Comparison of ENCODE assay signal across 20 mouse cellular contexts in genomic region chr17:63284074-63284473, GRCm38 (mm10).
DNase-seq lines count a peak whose midpoint lies in the region; ATAC-seq and TF ChIP-seq lines count a peak whose summit lies in the region.
"Had no signal": no experiment of that assay in that cellular context is flagged by ENCODE, and none has a peak within 500 bp of the region (broad histone marks: within the 10 kb centered on the region; RNA-seq: fewer than 3 reads in every experiment).

No protein-coding gene starts in this region.

- peaks cover 4 to 8% of the 10 kb centered on the region in 2 experiments for H3K4me1 ChIP-seq in liver, embryonic 14.5 days (replicated peaks; ENCODE audit: control insufficient read depth in 2 of 2, insufficient read depth in 2 of 2, low read length in 1 of 2)

- peak; percentile 13 for DNase-seq in CD4-positive helper T cell, adult 2 months (ENCODE audit: low read depth, low spot score)
- DNase-seq in MEL-GATA-1-ER (ENCODE audit: extremely low read depth, low read depth) = peak; percentile 9
- DNase-seq in liver, embryonic 14.5 days (ENCODE audit: low read depth in 3 of 3, low spot score in 3 of 3) = no peak
- DNase-seq in neural tube, embryonic 10.5 days (ENCODE audit: extremely low spot score, low spot score) = no peak
- no peak for DNase-seq in adrenal gland, adult 18-20 months (ENCODE audit: low spot score in 2 of 2)
- DNase-seq in adrenal gland, adult 2 months = no peak
- DNase-seq: adrenal gland, postnatal 10 days; B cell, adult 2 months; cerebellum, adult 2 months; cerebellum, postnatal 25 days; gastrocnemius, postnatal 10 days; heart, adult 18-20 months; heart, postnatal 10 days had no signal

- WGBS in liver, embryonic 14.5 days (ENCODE audit: insufficient replicate concordance) = 16% methylated on average over 4 of the region's 4 CpGs

- H3K4me2 ChIP-seq in liver, embryonic 14.5 days (ENCODE audit: low read depth) = no peak overlapping the region
- H3K4me2 ChIP-seq: embryonic facial prominence, embryonic 13.5 days; forebrain, embryonic 12.5 days; hindbrain, embryonic 13.5 days had no signal

- ATAC-seq in liver, embryonic 14.5 days (ENCODE audit: insufficient read depth) = peak; percentile 58; the same call in 1 of the 2 replicates
- peak; percentile 92 for ATAC-seq in megakaryocyte-erythroid progenitor cell, adult 5-6 weeks (replicated peaks; ENCODE audit: low FRiP score, low TSS enrichment, poor library complexity, severe bottlenecking)
- ATAC-seq: forebrain, embryonic 16.5 days; hindbrain, postnatal 0 days had no signal

- no peak overlapping the region for H3K4me3 ChIP-seq in liver, embryonic 14.5 days (ENCODE audit: insufficient read depth in 1 of 2, low read depth in 2 of 2, low read length in 2 of 2)
- H3K4me3 ChIP-seq: embryonic facial prominence, embryonic 13.5 days; forebrain, embryonic 12.5 days; heart, embryonic 10.5 days; hindbrain, embryonic 13.5 days had no signal

- TF ChIP-seq EP300 in liver, embryonic 14.5 days (IDR thresholded peaks at IDR 0.05; ENCODE audit: low read depth) = 0 out of 2 replicates have a peak, but pooled peaks have one; percentile 25

- no peaks in the 10 kb centered on the region for H3K27me3 ChIP-seq in liver, embryonic 14.5 days (ENCODE audit: control insufficient read depth, insufficient read depth, low read length)
- H3K27me3 ChIP-seq: embryonic facial prominence, embryonic 13.5 days; hindbrain, embryonic 13.5 days had no signal

- H3K27ac ChIP-seq in liver, embryonic 14.5 days = no peak overlapping the region
- H3K27ac ChIP-seq: embryonic facial prominence, embryonic 13.5 days; forebrain, embryonic 12.5 days; heart, embryonic 10.5 days; hindbrain, embryonic 13.5 days; hindbrain, postnatal 0 days had no signal

- H3K36me3 ChIP-seq in liver, embryonic 14.5 days (replicated peaks; ENCODE audit: control insufficient read depth, insufficient read depth, low read depth) = no peaks in the 10 kb centered on the region
- H3K36me3 ChIP-seq: embryonic facial prominence, embryonic 13.5 days; forebrain, embryonic 12.5 days; heart, embryonic 10.5 days; hindbrain, embryonic 13.5 days had no signal

- no peaks in the 10 kb centered on the region for H3K9me3 ChIP-seq in liver, embryonic 14.5 days (ENCODE audit: control insufficient read depth, low read length)
- H3K9me3 ChIP-seq: embryonic facial prominence, embryonic 13.5 days; forebrain, embryonic 12.5 days; heart, embryonic 10.5 days; hindbrain, embryonic 13.5 days had no signal

- H3K9ac ChIP-seq in liver, embryonic 14.5 days (replicated peaks) = no peak overlapping the region
- H3K9ac ChIP-seq: embryonic facial prominence, embryonic 13.5 days; forebrain, embryonic 12.5 days; hindbrain, embryonic 13.5 days had no signal

- no peak for TF ChIP-seq CTCF in liver, embryonic 14.5 days (IDR thresholded peaks at IDR 0.05; ENCODE audit: low read depth)

Comparison
In these comparisons a context has a peak if more than half of its experiments do, and no peak if none do; other contexts are left out.
1. DNase-seq: peak in CD4-positive helper T cell, adult 2 months (single experiment) and MEL-GATA-1-ER (single experiment); none in liver, embryonic 14.5 days (0 of 3), neural tube, embryonic 10.5 days (single experiment), adrenal gland, adult 18-20 months (0 of 2) and adrenal gland, adult 2 months (single experiment).